Mouse (Mus musculus): ENCODE measurements around the gene Gas7. TPM values are rescaled to one million over a fixed set of nuclear protein-coding genes. Genes with fewer than 3 reads are reported as not detected.

Gene Gas7
- polyA plus RNA-seq, 1 experiment from 2014 or later = 39.5 TPM

DNA sequence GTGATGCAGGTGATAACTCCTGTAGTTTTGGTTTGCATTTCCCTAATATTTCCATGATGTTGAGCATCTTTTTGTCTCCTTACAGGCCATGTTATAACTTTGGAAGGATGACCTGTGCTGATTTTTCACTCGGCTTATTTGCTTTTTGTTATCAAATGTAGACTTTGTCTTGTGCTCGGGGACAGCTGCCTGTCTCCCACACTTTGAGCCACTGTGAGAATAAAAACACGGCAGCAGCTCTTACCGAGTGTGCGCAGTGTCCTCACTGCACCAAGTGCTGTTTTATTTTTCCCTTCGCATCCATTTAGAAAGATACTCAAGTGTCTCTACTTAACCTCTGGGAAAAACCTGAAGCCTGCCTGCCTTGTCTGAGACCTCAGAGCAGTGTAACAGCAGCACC is 129.8 kb downstream of the Gas7 start:
- H3K27ac ChIP-seq (ENCODE audit: low read depth, low read length) = no peak overlapping the region
- no peak overlapping the region for H3K9ac ChIP-seq (ENCODE audit: low read length)
- no peaks in the 10 kb centered on the region for H3K9me3 ChIP-seq (replicated peaks; ENCODE audit: control insufficient read depth, low read length)
- no peak overlapping the region for H3K4me3 ChIP-seq (ENCODE audit: low read depth, low read length)
- WGBS = 91% methylated on average over 6 of the region's 6 CpGs
- H3K4me2 ChIP-seq (ENCODE audit: low read length) = no peak overlapping the region
- H3K27me3 ChIP-seq (replicated peaks; ENCODE audit: control insufficient read depth, insufficient read depth, low read length) = no peaks in the 10 kb centered on the region
- DNase-seq (ENCODE audit: low spot score) = no peak
- ATAC-seq = no peak
- 0 out of 2 replicates have a peak, but pooled peaks cover 4% of the 10 kb centered on the region for H3K4me1 ChIP-seq (ENCODE audit: control insufficient read depth, insufficient read depth, low read length)
- no peaks in the 10 kb centered on the region for H3K36me3 ChIP-seq (ENCODE audit: control insufficient read depth, insufficient read depth, low read length)

DNA sequence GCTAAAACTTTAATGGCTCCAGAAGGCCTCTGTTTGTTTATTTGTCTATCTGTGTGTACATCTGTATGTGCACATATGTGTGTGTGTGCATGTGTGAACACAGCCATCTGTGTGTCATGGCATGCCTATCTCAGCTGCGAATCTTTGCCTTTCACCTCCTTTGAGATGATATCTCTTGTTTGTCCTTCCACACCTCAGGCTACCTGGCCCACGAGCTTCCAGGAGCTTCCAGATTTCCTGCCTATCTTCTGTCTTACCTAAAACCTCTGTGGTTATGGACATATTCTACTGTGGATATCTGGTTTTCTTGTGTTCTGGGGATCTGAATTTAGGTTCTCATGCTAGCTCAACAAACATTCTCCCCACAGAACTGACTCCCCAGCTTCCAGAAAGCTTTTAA is 130.4 kb downstream of the Gas7 start:
- Histone ChIP-seq H3K9me3 (replicated peaks; ENCODE audit: control insufficient read depth, low read length) (no peaks in the 10 kb centered on the region), H3K4me3 (ENCODE audit: low read depth, low read length) (no peak overlapping the region), H3K27me3 (replicated peaks; ENCODE audit: control insufficient read depth, insufficient read depth, low read length) (no peaks in the 10 kb centered on the region), H3K4me2 (ENCODE audit: low read length) (no peak overlapping the region), H3K27ac (ENCODE audit: low read depth, low read length) (no peak overlapping the region), H3K36me3 (ENCODE audit: control insufficient read depth, insufficient read depth, low read length) (no peaks in the 10 kb centered on the region), H3K4me1 (ENCODE audit: control insufficient read depth, insufficient read depth, low read length) (0 out of 2 replicates have a peak, but pooled peaks cover 4% of the 10 kb centered on the region), H3K9ac (ENCODE audit: low read length) (no peak overlapping the region)
- DNase-seq (ENCODE audit: low spot score) = peak; percentile 38
- ATAC-seq = no peak
- 79% methylated on average over 2 of the region's 2 CpGs for WGBS

DNA sequence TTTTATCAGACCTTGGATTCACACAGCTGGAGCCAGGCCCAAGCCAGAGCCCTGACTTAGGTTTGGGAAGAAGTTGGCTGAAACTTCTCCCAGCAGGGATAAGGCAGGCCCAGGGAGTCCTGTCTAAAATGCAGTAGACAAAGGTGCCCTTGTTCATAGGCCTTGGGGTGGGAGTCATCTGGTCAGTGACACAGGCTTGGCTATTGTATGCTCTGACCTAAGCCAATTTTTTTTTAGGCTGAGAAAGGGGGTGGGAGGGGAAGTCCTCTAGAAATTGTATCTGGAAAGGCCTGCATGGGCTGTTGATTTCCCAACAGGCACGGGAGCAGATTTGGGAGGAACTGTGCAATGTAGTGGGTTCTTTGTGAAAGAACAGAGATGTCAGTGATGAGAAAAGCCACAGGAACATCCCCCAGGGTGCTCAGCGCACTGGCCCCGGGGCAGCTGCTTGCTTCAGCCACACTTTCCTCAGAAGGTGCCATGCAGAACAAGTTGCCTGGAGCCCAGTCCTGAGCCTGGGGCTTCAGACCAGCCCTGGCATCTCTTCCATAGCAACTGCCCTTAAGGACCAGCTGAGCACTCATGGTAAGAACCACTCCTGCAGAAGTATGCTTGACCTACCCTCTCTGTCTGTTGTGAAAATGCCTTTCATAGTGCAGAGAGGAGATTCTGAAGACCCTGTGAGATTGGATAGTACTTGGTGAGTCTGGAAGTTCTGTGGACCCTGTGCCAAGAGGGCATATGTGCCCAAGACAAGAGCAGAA is 131.2 kb downstream of the Gas7 start:
- 0 out of 2 replicates have a peak, but pooled peaks cover 4% of the 10 kb centered on the region for H3K4me1 ChIP-seq (ENCODE audit: control insufficient read depth, insufficient read depth, low read length)
- H3K4me3 ChIP-seq (ENCODE audit: low read depth, low read length) = no peak overlapping the region
- ATAC-seq = no peak
- no peak overlapping the region for H3K27ac ChIP-seq (ENCODE audit: low read depth, low read length)
- WGBS = 58% methylated on average over 3 of the region's 3 CpGs
- no peaks in the 10 kb centered on the region for H3K36me3 ChIP-seq (ENCODE audit: control insufficient read depth, insufficient read depth, low read length)
- H3K9me3 ChIP-seq (replicated peaks; ENCODE audit: control insufficient read depth, low read length) = no peaks in the 10 kb centered on the region
- no peak overlapping the region for H3K4me2 ChIP-seq (ENCODE audit: low read length)
- H3K9ac ChIP-seq (ENCODE audit: low read length) = no peak overlapping the region
- H3K27me3 ChIP-seq (replicated peaks; ENCODE audit: control insufficient read depth, insufficient read depth, low read length) = no peaks in the 10 kb centered on the region
- no peak for DNase-seq (ENCODE audit: low spot score)

DNA sequence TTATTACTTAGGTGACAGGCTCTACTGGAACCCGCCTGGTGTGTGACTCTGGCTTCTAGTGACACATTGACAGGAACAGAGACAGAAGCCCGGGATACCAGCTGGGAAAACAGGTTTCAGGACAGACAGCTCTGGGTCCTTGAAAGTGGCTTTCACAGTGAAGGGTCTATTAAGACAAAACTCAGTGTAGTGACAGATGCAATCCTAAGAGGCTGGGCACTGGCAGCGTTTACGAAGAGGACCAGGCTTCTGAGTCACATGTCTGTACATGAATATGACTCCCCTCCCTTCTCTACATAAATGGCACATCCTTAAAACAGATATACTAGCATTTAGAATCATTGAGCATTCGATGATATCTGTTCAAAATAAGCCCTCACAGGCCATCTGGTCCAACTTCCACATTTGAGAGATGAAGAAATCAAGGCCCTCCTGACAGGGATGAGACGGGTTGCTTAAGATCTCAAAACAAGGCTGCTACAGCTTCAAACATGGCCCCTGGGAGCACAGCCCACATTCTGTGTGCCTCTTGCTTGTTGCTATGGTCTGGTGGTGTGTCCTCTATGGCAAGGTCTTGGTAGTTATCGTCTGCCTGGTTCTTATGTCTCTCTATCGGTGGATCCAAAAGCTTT is 133.1 kb downstream of the Gas7 start:
- peak; percentile 42; the same call in 1 of the 2 replicates for ATAC-seq
- no peak overlapping the region for H3K9ac ChIP-seq (ENCODE audit: low read length)
- H3K4me2 ChIP-seq (ENCODE audit: low read length) = no peak overlapping the region
- H3K27me3 ChIP-seq (replicated peaks; ENCODE audit: control insufficient read depth, insufficient read depth, low read length) = no peaks in the 10 kb centered on the region
- no peak overlapping the region for H3K4me3 ChIP-seq (ENCODE audit: low read depth, low read length)
- peak overlapping the region; percentile 16; the same call in 1 of the 2 replicates for H3K27ac ChIP-seq (ENCODE audit: low read depth, low read length)
- H3K36me3 ChIP-seq (ENCODE audit: control insufficient read depth, insufficient read depth, low read length) = no peaks in the 10 kb centered on the region
- no peaks in the 10 kb centered on the region for H3K9me3 ChIP-seq (replicated peaks; ENCODE audit: control insufficient read depth, low read length)
- 0 out of 2 replicates have a peak, but pooled peaks cover 4% of the 10 kb centered on the region for H3K4me1 ChIP-seq (ENCODE audit: control insufficient read depth, insufficient read depth, low read length)
- peak; percentile 51 for DNase-seq (ENCODE audit: low spot score)
- 71% methylated on average over 8 of the region's 8 CpGs for WGBS

DNA sequence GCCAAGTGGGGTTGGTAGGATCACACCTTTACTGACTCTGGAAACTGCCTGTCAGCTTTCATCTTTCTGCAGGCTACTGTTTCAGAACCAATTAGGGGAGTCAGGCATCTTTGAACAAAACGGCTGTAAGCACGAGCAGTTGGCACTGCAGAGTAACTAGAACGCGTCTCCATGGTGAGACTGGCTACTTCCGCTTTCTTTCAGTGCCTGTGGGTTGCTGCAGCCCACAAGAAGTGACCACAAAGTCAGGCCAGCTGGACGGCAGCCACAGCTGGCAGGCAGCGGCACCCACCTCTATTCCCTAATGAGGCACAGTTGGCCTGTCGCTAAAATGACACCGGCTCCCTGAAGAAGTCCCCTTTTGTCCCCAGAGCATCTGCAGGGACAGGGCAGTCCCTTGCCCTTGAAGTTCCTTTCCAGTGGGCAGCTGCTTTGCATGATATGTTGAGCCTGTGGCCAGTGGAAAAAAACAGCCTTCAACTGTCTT is 133.6 kb downstream of the Gas7 start:
- Histone ChIP-seq H3K4me2 (ENCODE audit: low read length) (no peak overlapping the region), H3K9ac (ENCODE audit: low read length) (no peak overlapping the region), H3K27me3 (replicated peaks; ENCODE audit: control insufficient read depth, insufficient read depth, low read length) (no peaks in the 10 kb centered on the region), H3K9me3 (replicated peaks; ENCODE audit: control insufficient read depth, low read length) (no peaks in the 10 kb centered on the region), H3K36me3 (ENCODE audit: control insufficient read depth, insufficient read depth, low read length) (no peaks in the 10 kb centered on the region), H3K4me3 (ENCODE audit: low read depth, low read length) (no peak overlapping the region), H3K27ac (ENCODE audit: low read depth, low read length) (peak overlapping the region; percentile 16; the same call in 1 of the 2 replicates), H3K4me1 (ENCODE audit: control insufficient read depth, insufficient read depth, low read length) (0 out of 2 replicates have a peak, but pooled peaks cover 4% of the 10 kb centered on the region)
- ATAC-seq (peak; percentile 50), DNase-seq (ENCODE audit: low spot score) (peak; percentile 69)
- WGBS = 49% methylated on average over 9 of the region's 9 CpGs

DNA sequence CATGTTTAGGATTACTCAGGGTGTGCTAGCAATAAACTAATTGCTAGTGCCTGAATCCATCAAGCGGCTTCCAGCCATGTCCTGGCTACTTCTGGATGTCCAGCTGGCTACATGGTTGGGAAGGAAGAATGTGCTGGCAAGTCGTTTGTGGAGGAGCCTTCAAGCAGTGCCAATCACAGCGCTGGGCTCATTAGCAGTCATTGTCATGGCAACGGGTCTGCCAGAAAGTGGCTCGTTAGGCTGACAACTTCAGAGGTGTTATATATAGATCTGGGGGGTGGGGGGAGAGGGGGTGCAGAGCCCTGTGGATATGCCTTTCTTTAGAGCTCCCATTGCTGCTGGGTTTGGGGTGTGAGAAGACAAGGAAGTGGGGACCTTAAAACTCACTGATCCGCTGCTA is 141.0 kb downstream of the Gas7 start:
- 9% methylated on average over 6 of the region's 6 CpGs for WGBS
- Histone ChIP-seq H3K36me3 (ENCODE audit: control insufficient read depth, insufficient read depth, low read length) (no peaks in the 10 kb centered on the region), H3K4me1 (ENCODE audit: control insufficient read depth, insufficient read depth, low read length) (peaks cover 27% of the 10 kb centered on the region), H3K4me2 (ENCODE audit: low read length) (peak overlapping the region; percentile 28; the same call in 1 of the 2 replicates), H3K9me3 (replicated peaks; ENCODE audit: control insufficient read depth, low read length) (no peaks in the 10 kb centered on the region), H3K27ac (ENCODE audit: low read depth, low read length) (peak overlapping the region; percentile 67), H3K9ac (ENCODE audit: low read length) (0 out of 2 replicates have a peak overlapping the region, but pooled peaks have one; percentile 21), H3K27me3 (replicated peaks; ENCODE audit: control insufficient read depth, insufficient read depth, low read length) (no peaks in the 10 kb centered on the region), H3K4me3 (ENCODE audit: low read depth, low read length) (peak overlapping the region; percentile 21)
- ATAC-seq (peak; percentile 90), DNase-seq (ENCODE audit: low spot score) (peak; percentile 97)

DNA sequence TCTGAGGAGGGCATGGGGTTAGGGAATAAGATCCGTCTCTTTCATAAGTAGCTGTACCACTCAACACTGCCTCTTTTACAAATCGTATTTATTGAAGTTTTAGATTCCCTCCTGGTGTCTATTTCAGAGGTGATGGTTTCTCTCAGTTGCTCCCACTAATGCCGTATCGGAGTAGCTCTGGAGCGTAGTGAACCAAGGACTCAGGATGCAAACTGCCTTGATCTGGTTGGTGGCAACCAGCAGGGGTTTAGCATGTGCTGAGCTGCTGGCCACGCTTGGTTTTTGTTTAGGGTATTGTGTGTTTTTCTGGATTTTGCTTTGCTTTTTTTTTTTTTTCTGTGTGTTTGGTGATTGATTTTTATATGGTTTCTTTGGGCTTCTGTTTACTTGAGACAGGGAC is 141.6 kb downstream of the Gas7 start:
- H3K9me3 ChIP-seq (replicated peaks; ENCODE audit: control insufficient read depth, low read length) = no peaks in the 10 kb centered on the region
- H3K4me3 ChIP-seq (ENCODE audit: low read depth, low read length) = peak overlapping the region; percentile 21
- peak overlapping the region; percentile 67 for H3K27ac ChIP-seq (ENCODE audit: low read depth, low read length)
- no peak for DNase-seq (ENCODE audit: low spot score)
- H3K4me2 ChIP-seq (ENCODE audit: low read length) = peak overlapping the region; percentile 28
- 66% methylated on average over 6 of the region's 6 CpGs for WGBS
- H3K9ac ChIP-seq (ENCODE audit: low read length) = peak overlapping the region; percentile 21; the same call in 1 of the 2 replicates
- peaks cover 29% of the 10 kb centered on the region for H3K4me1 ChIP-seq (ENCODE audit: control insufficient read depth, insufficient read depth, low read length)
- no peaks in the 10 kb centered on the region for H3K27me3 ChIP-seq (replicated peaks; ENCODE audit: control insufficient read depth, insufficient read depth, low read length)
- ATAC-seq = no peak
- no peaks in the 10 kb centered on the region for H3K36me3 ChIP-seq (ENCODE audit: control insufficient read depth, insufficient read depth, low read length)

DNA sequence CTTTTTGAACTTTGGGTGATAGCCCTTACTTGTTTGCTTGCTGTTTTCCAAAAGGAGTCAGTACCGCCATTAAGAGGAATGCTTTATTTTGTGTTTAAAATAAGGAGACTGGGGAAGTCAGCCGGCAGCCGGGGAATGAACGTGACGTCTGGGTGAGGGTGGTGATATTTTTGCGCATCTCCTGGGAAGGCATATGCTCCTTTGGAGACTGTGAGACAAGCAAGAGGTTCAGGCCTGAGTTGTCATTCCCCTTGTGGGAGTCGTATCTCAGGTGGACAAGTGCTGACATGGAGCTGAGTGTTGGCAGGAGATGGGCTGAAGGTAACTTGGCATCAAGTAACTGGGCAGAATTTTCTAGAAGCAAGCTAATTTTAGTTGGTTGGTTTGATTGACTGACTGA is 142.2 kb downstream of the Gas7 start:
- peak overlapping the region; percentile 21 for H3K4me3 ChIP-seq (ENCODE audit: low read depth, low read length)
- 75% methylated on average over 7 of the region's 7 CpGs for WGBS
- no peak for ATAC-seq
- DNase-seq (ENCODE audit: low spot score) = no peak
- peak overlapping the region; percentile 28 for H3K4me2 ChIP-seq (ENCODE audit: low read length)
- no peaks in the 10 kb centered on the region for H3K27me3 ChIP-seq (replicated peaks; ENCODE audit: control insufficient read depth, insufficient read depth, low read length)
- no peaks in the 10 kb centered on the region for H3K36me3 ChIP-seq (ENCODE audit: control insufficient read depth, insufficient read depth, low read length)
- H3K9me3 ChIP-seq (replicated peaks; ENCODE audit: control insufficient read depth, low read length) = no peaks in the 10 kb centered on the region
- H3K27ac ChIP-seq (ENCODE audit: low read depth, low read length) = peak overlapping the region; percentile 67; the same call in 1 of the 2 replicates
- H3K9ac ChIP-seq (ENCODE audit: low read length) = no peak overlapping the region; the same call in 1 of the 2 replicates
- H3K4me1 ChIP-seq (ENCODE audit: control insufficient read depth, insufficient read depth, low read length) = peaks cover 31% of the 10 kb centered on the region

Measured in forebrain, embryonic 14.5 days (tissue).